Mouse (Mus musculus) liver, embryonic 15.5 days (tissue): ENCODE measurements around the gene Naa50. TPM values are rescaled to one million over a fixed set of nuclear protein-coding genes. Genes with fewer than 3 reads are reported as not detected.

Experiments
- ATAC-seq: fragments of 200-750 bp; cut with Nextera tagmentation; 2 replicates; pipeline ENCODE4 v1.8.0; 2017; ENCODE audit warnings: moderate number of reproducible peaks, mild to moderate bottlenecking, moderate library complexity; ENCODE audit not compliant: insufficient read depth
- H3K27ac ChIP-seq: fragments of 300-500 bp; sonication (generic); replicated peaks from 2 replicates; pipeline ENCODE4 v1.5.1; 2015; ENCODE audit warnings: mild to moderate bottlenecking, inconsistent platforms
- H3K27me3 ChIP-seq: fragments of 300-500 bp; sonication (generic); 2 replicates; pipeline ENCODE4 v1.6.1; 2015; ENCODE audit warnings: mild to moderate bottlenecking, inconsistent platforms
- H3K36me3 ChIP-seq: fragments of 300-500 bp; sonication (generic); replicated peaks from 2 replicates; pipeline ENCODE4 v1.6.1; 2015; ENCODE audit warnings: moderate library complexity, mild to moderate bottlenecking, inconsistent platforms
- H3K4me1 ChIP-seq: fragments of 300-500 bp; sonication (generic); replicated peaks from 2 replicates; pipeline ENCODE4 v1.6.1; 2015; ENCODE audit warnings: inconsistent platforms
- H3K4me2 ChIP-seq: fragments of 300-500 bp; sonication (generic); 2 replicates; pipeline ENCODE4 v1.6.1; 2015; ENCODE audit warnings: moderate library complexity, mild to moderate bottlenecking, inconsistent platforms
- H3K4me3 ChIP-seq: fragments of 300-500 bp; sonication (generic); replicated peaks from 2 replicates; pipeline ENCODE4 v1.5.1; 2015; ENCODE audit warnings: mild to moderate bottlenecking, inconsistent platforms
- H3K9ac ChIP-seq: fragments of 300-500 bp; sonication (generic); 2 replicates; pipeline ENCODE4 v1.6.1; 2015; ENCODE audit warnings: moderate library complexity, mild to moderate bottlenecking, inconsistent platforms
- H3K9me3 ChIP-seq: fragments of 300-500 bp; sonication (generic); replicated peaks from 2 replicates; pipeline ENCODE4 v1.6.1; 2016; ENCODE audit warnings: inconsistent platforms
- WGBS: fragments of 180-500 bp; shearing (Covaris S2); methylation state at CpG from one replicate; pipeline ENCODE4 v1.1.7; 2015; ENCODE audit warnings: mixed read lengths; ENCODE audit not compliant: insufficient replicate concordance; 5-methylcytosine and 5-hydroxymethylcytosine counted together
- polyA plus RNA-seq: library from polyadenylated mRNA; unstranded; fragments of >200 nt; fragmentation: Nextera tagmentation; extraction: Ambion mirVana; gene quantifications from 2 replicates; pipeline ENCODE4 v1.2.1, GENCODE M21; 2015

The Naa50 gene
- polyA plus RNA-seq, 1 experiment from 2014 or later: 65.8 TPM

DNA sequence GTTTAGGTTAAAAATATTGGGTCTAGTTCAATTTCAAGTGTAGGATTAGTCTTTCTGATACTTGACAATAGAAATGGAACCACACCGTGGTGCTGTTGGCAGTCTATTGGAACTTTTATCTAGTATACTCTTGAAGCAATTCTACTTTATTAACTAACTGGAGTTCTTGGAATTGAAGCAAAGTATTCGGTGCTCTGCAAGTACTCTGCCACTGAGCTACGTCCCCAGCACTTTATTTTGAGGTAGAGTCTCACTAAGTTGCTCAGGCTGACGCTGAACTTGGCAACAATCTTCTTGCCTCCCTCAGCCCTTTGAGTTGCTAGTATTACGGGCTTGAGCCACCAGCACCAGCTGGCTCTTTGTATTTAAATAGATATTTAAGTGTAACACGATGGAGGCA, 1.9 kb downstream of the Naa50 start:
- H3K9me3 ChIP-seq: no peaks in the 10 kb centered on the region
- no peak for ATAC-seq
- peak overlapping the region; percentile 64 for H3K27ac ChIP-seq
- H3K36me3 ChIP-seq: no peaks in the 10 kb centered on the region
- peak overlapping the region; percentile 96 for H3K4me2 ChIP-seq
- peak overlapping the region; percentile 77 for H3K4me3 ChIP-seq
- 43% methylated on average over 6 of the region's 6 CpGs for WGBS
- H3K4me1 ChIP-seq: peaks cover 43% of the 10 kb centered on the region
- peak overlapping the region; percentile 44 for H3K9ac ChIP-seq
- H3K27me3 ChIP-seq: no peaks in the 10 kb centered on the region

DNA sequence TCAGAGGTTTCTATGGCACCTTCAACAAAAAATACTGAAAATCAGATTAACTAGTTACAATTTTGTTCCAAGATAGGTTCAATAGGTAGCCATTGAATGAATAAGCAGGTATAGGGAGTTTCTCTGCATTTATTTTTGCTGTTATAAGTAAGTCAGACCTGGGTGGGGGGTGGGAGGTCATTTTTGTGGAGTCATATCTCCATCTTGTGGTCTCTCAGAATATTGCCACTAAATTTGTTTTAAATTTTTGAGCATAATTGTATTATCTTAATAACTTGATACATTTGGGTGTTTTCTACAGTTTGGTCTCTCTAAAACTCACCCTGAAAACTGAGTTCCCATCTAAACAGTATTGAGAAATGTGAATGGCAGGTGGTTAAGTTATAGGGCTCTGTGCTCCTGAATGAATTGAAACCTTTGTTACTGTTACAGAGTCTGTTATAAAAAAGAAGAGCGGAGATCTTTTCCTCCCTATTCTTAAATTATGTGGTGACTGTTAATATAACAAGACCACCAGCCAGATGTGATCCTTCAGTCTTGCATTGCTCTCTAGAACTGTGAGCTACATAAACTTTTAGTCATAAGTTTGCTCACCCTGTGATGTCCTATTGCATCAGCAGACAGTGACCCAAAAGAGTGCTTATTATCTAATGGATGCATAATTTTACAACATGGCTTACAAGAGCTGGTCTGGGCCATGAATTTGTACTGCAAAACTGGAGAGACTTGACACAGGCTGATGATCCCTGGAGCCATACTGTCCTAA, 9.6 kb downstream of the Naa50 start:
- Histone ChIP-seq H3K4me2 (no peak overlapping the region), H3K4me3 (no peak overlapping the region), H3K4me1 (peaks cover 9% of the 10 kb centered on the region), H3K27ac (no peak overlapping the region), H3K9ac (no peak overlapping the region), H3K36me3 (no peaks in the 10 kb centered on the region), H3K9me3 (no peaks in the 10 kb centered on the region), H3K27me3 (no peaks in the 10 kb centered on the region)
- 89% methylated on average over 1 of the region's 1 CpGs for WGBS
- ATAC-seq: no peak

DNA sequence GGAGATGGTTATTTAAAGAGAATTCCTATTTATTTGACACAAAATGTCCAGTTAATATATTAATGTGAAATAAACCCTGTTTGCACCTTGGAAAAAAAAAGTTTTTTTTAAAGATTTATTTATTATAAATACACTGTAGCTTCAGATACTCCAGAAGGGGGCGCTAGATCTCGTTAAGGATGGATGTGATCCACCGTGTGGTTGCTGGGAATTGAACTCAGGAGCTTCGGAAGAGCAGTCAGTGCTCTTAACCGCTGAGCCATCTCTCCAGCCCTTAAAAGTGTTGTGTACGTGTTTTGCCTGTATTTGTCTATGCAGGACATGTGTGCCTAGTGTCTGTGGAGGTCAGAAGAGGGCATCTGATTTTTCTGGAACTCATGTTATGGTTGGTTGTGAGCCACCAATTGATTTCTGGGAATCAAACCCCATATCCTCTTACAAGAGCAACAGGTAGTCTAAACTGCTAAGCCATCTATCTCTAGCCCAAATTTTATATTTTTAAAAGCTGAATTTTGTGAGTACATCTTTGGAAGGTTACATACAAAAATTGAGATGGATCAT, 14.9 kb downstream of the Naa50 start:
- no peaks in the 10 kb centered on the region for H3K9me3 ChIP-seq
- 51% methylated on average over 6 of the region's 6 CpGs for WGBS
- ATAC-seq: no peak
- H3K27ac ChIP-seq: no peak overlapping the region
- no peak overlapping the region for H3K4me2 ChIP-seq
- H3K4me3 ChIP-seq: no peak overlapping the region
- H3K9ac ChIP-seq: no peak overlapping the region
- H3K27me3 ChIP-seq: no peaks in the 10 kb centered on the region
- peaks cover 22% of the 10 kb centered on the region for H3K36me3 ChIP-seq
- peaks cover 5% of the 10 kb centered on the region; the same call in 1 of the 2 replicates for H3K4me1 ChIP-seq

DNA sequence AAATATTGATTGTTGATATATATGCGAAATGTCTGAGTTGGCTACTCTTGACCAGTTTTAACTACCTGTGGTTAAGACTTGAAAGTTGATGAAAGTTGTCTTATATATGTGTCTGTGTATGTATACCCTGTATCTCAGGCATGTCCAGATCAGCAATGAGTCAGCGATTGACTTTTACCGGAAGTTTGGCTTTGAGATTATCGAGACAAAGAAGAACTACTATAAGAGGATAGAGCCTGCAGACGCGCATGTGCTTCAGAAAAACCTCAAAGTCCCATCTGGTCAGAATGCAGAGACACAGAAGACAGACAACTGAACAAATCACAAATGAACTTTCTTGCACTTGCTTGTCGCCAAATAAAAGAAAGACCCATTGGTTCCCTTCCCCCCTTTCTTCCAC, 19.7 kb downstream of the Naa50 start:
- Histone ChIP-seq H3K4me3 (no peak overlapping the region), H3K4me2 (no peak overlapping the region), H3K9ac (no peak overlapping the region), H3K36me3 (peaks cover 31% of the 10 kb centered on the region), H3K27me3 (no peaks in the 10 kb centered on the region), H3K9me3 (no peaks in the 10 kb centered on the region), H3K27ac (no peak overlapping the region), H3K4me1 (peaks cover 4% of the 10 kb centered on the region; the same call in 1 of the 2 replicates)
- no peak for ATAC-seq
- WGBS: 41% methylated on average over 7 of the region's 7 CpGs

DNA sequence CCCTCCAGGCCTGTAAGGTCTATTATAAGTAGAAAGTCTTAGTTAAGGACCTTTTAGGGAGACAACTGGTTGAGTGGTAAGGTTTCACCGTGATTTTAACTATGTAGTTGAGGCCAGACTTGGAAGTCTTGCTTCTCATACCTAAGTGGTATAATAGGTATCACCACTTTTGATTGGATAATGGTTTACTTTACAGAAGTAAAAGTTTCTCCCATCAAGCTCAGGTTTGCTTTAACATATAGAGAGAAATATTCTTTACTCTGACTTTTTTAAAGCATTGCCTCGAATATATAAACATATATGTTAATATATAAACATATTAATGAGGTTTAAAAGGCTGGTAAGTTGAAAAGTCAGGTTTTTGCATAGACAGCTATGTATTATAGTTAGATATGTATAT, 24.2 kb downstream of the Naa50 start:
- 79% methylated on average over 2 of the region's 2 CpGs for WGBS
- Histone ChIP-seq H3K9me3 (no peaks in the 10 kb centered on the region), H3K27ac (no peak overlapping the region), H3K36me3 (peaks cover 16% of the 10 kb centered on the region), H3K9ac (no peak overlapping the region), H3K4me3 (no peak overlapping the region), H3K4me2 (no peak overlapping the region), H3K4me1 (no peaks in the 10 kb centered on the region), H3K27me3 (no peaks in the 10 kb centered on the region)
- no peak for ATAC-seq

DNA sequence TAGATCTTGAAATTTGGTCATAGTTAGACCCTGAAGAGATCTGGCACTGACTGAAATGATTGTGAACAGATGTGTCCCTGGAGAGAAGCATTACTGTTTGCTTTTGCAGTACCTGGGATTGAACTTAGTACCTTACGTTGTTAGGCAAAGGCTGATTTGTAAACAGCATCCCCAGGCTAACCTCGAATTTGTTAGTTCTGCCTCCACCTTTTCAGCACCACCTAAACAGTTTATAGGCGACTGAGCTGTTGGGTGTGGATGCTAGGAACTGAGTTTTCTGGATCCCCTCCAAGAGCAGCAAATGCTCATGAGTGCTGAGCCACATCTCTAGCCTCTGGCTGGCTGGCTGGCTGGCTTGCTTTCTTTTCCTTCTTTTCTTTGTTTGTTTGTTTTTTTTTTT, 25.6 kb downstream of the Naa50 start:
- no peaks in the 10 kb centered on the region for H3K4me1 ChIP-seq
- H3K4me3 ChIP-seq: no peak overlapping the region
- H3K27ac ChIP-seq: no peak overlapping the region
- H3K36me3 ChIP-seq: peaks cover 3% of the 10 kb centered on the region; the same call in 1 of the 2 replicates
- ATAC-seq: peak; percentile 56
- H3K9me3 ChIP-seq: no peaks in the 10 kb centered on the region
- H3K4me2 ChIP-seq: no peak overlapping the region
- H3K9ac ChIP-seq: no peak overlapping the region
- no peaks in the 10 kb centered on the region for H3K27me3 ChIP-seq
- WGBS: 43% methylated on average over 3 of the region's 3 CpGs

DNA sequence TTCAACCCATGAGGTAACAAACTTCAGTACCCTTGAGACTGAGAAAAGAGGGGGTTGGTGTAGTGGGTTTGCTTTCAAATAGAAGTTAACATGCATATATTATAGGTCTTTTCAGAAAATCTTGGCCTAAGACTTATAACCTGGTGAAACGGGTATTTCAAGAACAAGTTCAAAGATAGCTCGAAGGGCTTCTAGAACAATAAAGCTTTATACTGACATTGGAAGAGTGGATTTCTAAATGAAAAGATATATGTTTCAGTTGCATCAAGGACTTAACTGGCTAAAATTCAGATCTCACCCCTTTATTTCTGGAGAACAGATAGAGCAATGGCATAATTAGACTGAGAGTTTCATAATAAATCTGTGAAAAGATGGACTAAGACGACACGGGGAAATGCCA, 29.4 kb downstream of the Naa50 start:
- no peaks in the 10 kb centered on the region for H3K36me3 ChIP-seq
- no peak for ATAC-seq
- no peaks in the 10 kb centered on the region for H3K27me3 ChIP-seq
- H3K27ac ChIP-seq: no peak overlapping the region
- WGBS: 89% methylated on average over 4 of the region's 4 CpGs
- H3K9me3 ChIP-seq: no peaks in the 10 kb centered on the region
- H3K4me3 ChIP-seq: no peak overlapping the region
- H3K4me2 ChIP-seq: no peak overlapping the region
- no peak overlapping the region for H3K9ac ChIP-seq
- peaks cover 10% of the 10 kb centered on the region for H3K4me1 ChIP-seq

DNA sequence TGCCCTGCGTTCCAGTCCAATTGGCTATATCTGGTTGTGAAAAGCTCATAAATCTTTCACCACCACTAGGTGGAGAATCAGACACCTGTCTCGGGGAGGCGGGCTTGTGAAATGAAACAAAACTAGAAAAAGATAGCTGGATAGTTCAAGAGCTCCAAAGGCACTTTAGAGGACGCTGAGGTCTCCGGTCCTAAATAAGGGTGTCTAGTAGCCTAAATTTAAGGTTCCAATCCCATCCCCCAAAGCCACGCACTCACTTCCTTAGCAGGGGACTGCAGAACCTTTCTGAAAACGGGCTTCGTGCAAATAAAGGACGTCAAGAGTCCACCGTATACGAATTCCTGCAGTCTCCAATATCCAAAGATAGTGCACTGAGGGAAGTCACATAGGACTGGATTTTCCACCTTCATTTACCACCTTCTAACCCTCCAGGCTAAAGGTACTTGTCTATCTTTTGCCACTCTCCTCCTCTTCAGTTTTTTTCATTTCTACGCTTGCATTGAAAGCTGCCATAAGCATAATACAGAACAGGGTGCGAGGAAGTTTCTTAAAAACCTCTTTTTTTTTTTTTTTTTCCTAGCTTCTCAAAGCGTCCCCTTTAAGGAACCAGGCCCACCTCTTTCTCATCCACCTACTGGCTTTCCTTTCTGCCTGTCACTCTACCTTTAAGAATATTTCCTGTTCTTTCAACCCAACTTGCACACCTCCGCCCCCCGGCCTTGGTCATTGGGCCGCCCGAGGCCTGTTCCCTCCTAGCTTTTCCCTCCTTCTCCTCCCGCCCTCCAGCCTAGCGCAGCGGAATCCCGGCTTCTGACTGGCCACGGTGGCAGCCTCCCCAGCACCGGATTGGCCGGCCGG, 32.9 kb downstream of the Naa50 start:
- peak overlapping the region; percentile 94 for H3K4me3 ChIP-seq
- no peaks in the 10 kb centered on the region for H3K27me3 ChIP-seq
- peak overlapping the region; percentile 66 for H3K9ac ChIP-seq
- peak overlapping the region; percentile 93 for H3K27ac ChIP-seq
- peak; percentile 99 for ATAC-seq
- no peaks in the 10 kb centered on the region for H3K36me3 ChIP-seq
- peaks cover 44% of the 10 kb centered on the region for H3K4me1 ChIP-seq
- H3K9me3 ChIP-seq: no peaks in the 10 kb centered on the region
- H3K4me2 ChIP-seq: peak overlapping the region; percentile 85
- WGBS: under 1% methylated on average over 26 of the region's 26 CpGs

DNA sequence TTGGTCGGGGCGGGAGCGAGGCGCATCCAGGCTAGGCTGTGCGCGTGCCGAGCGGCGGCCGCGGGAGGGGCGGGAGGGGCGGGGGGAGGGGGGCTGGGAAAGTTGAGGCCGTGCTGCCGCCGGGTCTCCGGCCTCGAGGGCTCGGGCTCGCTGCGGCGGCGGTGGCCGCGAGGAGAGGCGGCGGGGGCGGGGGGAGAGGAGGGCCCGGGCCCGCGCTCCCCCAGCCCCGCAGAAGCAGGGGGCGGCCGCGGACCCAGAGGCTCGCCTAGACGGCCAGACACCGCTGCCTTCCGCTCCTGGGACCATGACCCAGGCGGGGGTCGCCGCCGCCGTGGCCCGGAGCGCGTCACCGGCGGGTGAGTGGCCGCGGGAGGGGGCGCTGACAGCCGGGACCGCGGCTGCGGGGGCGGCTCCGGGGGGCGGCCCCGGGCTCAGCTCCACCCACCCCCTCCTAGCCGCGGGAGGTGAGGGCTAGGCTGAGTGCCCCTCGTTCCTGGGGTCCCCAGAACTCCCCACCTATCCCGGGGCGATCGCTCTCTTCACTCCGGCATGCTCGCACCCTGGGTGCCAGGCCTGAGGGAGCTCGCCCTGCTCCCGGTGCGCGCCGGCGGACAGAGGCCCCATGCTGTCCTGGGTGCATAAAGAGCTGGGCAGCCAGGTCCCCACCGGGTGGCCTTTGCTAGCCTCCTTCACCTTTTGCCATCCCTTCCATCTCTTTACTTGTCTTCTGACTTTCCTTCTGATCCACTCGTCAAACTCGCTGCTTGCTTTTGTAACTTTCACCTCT, 33.7 kb downstream of the Naa50 start, which contains the start of gene Usf3:
TSS of gene Usf3 (plus strand) at position 92 of the 787 bp plus-strand sequence.
- Histone ChIP-seq H3K27me3 (no peaks in the 10 kb centered on the region), H3K9me3 (no peaks in the 10 kb centered on the region), H3K4me1 (peaks cover 49% of the 10 kb centered on the region), H3K27ac (peak within 1 kb of the TSS; percentile 93), H3K9ac (peak within 1 kb of the TSS; percentile 98), H3K4me3 (peak within 1 kb of the TSS; percentile 94), H3K36me3 (peaks cover under 1% of the 10 kb centered on the region; the same call in 1 of the 2 replicates), H3K4me2 (peak within 1 kb of the TSS; percentile 85)
- ATAC-seq: peak; percentile 61
- under 1% methylated on average over 70 of the region's 77 CpGs for WGBS

DNA sequence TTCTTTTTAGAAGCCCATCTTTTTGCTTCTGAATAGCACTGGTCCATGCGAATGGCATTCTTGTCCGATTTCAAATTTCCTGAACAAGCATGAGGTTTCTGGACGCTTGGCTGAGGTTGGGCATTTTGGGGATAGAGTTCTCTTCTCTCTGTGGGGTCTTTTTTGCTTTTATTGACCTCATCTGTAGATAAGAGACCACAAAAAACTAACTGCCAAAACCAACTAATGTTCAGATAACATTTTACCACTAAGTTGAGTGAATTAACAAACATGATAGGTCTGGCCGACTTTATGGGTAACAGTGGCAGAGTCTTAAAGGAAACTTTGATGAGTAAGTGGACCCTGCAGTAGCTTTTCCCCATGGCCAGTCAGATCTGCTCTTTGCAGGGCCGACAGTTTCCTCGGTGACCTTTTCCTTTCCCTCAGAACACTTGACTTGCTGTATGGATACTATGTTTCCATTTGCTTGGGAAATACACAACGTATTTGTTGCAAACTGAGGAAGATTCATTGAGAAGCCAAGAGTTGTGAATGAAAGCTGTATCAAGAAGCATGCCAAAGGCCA, 34.4 kb downstream of the Naa50 start:
- Histone ChIP-seq H3K36me3 (peaks cover 4% of the 10 kb centered on the region; the same call in 1 of the 2 replicates), H3K9ac (peak overlapping the region; percentile 98), H3K4me3 (peak overlapping the region; percentile 94), H3K4me1 (peaks cover 56% of the 10 kb centered on the region), H3K27ac (peak overlapping the region; percentile 93), H3K27me3 (no peaks in the 10 kb centered on the region), H3K9me3 (no peaks in the 10 kb centered on the region), H3K4me2 (peak overlapping the region; percentile 77)
- ATAC-seq: no peak
- 4% methylated on average over 7 of the region's 7 CpGs for WGBS
